Mouse (Mus musculus) limb, embryonic 12.5 days (tissue): ENCODE results near the gene Slc12a8. TPM values are rescaled to one million over a fixed set of nuclear protein-coding genes. Genes with fewer than 3 reads are reported as not detected.
A peak's percentile ranks its signal among the peaks of the same experiment; 100 is the strongest.

Experiments
- ATAC-seq: fragments of 200-750 bp; cut with Nextera tagmentation; 2 replicates; pipeline ENCODE4 v1.8.0; 2017; ENCODE audit warnings: low read depth, moderate TSS enrichment; ENCODE audit not compliant: insufficient number of reproducible peaks, insufficient read depth, low FRiP score, low TSS enrichment
- H3K27ac ChIP-seq: fragments of 300-500 bp; sonication (generic); 2 replicates; pipeline ENCODE4 v1.5.1; 2016; ENCODE audit warnings: mild to moderate bottlenecking, moderate library complexity
- H3K27me3 ChIP-seq: fragments of 300-500 bp; sonication (generic); 2 replicates; pipeline ENCODE4 v1.6.1; 2016; ENCODE audit warnings: mild to moderate bottlenecking, moderate library complexity
- H3K36me3 ChIP-seq: fragments of 300-500 bp; sonication (generic); 2 replicates; pipeline ENCODE4 v1.6.1; 2016; ENCODE audit warnings: mild to moderate bottlenecking, moderate library complexity
- H3K4me1 ChIP-seq: fragments of 300-500 bp; sonication (generic); replicated peaks from 2 replicates; pipeline ENCODE4 v1.6.1; 2016
- H3K4me2 ChIP-seq: fragments of 300-500 bp; sonication (generic); 2 replicates; pipeline ENCODE4 v1.6.1; 2016; ENCODE audit warnings: mild to moderate bottlenecking, moderate library complexity
- H3K4me3 ChIP-seq: fragments of 300-500 bp; sonication (generic); replicated peaks from 2 replicates; pipeline ENCODE4 v1.5.1; 2016; ENCODE audit warnings: mild to moderate bottlenecking
- H3K9ac ChIP-seq: fragments of 300-500 bp; sonication (generic); replicated peaks from 2 replicates; pipeline ENCODE4 v1.6.1; 2016; ENCODE audit warnings: mild to moderate bottlenecking, moderate library complexity
- H3K9me3 ChIP-seq: fragments of 300-500 bp; sonication (generic); 2 replicates; pipeline ENCODE4 v1.6.1; 2016; ENCODE audit warnings: mild to moderate bottlenecking, moderate library complexity
- WGBS: fragments of 180-500 bp; shearing (Covaris S2); methylation state at CpG from one replicate; pipeline ENCODE4 v1.1.7; 2016; 5-methylcytosine and 5-hydroxymethylcytosine counted together
- polyA plus RNA-seq: library from polyadenylated mRNA; unstranded; fragments of >200 nt; fragmentation: Nextera tagmentation; extraction: Ambion mirVana; gene quantifications from 2 replicates; pipeline ENCODE4 v1.2.1, GENCODE M21; 2016

Slc12a8 gene
- polyA plus RNA-seq, 1 experiment from 2014 or later, result 0.45 TPM

DNA sequence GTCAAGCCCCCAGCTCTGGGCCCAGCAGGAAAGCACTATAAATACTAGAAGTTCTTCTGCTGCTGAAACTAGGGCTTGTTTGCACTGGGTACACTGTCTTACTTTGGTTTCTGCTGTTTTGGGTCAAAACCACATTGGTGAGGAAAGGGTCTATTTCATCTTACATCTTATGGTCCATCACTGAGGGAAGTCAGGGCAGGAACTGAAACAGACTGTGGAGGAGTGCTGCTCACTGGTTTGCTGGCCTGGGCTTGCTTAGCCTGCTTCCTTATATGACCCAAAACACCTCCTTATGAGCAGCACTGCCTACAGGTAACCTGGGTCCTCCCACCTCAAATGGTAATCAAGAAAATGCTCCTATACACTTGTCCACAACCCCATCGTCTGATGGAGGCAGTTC, 176.4 kb downstream of the Slc12a8 start:
- ATAC-seq, result no peak
- no peak overlapping the region for H3K27ac ChIP-seq
- no peaks in the 10 kb centered on the region for H3K9me3 ChIP-seq
- H3K4me1 ChIP-seq, result peaks cover 29% of the 10 kb centered on the region
- no peak overlapping the region for H3K4me2 ChIP-seq
- no peaks in the 10 kb centered on the region for H3K27me3 ChIP-seq
- WGBS, result 78% methylated on average over 1 of the region's 1 CpGs
- H3K9ac ChIP-seq, result no peak overlapping the region
- no peaks in the 10 kb centered on the region for H3K36me3 ChIP-seq
- no peak overlapping the region for H3K4me3 ChIP-seq

DNA sequence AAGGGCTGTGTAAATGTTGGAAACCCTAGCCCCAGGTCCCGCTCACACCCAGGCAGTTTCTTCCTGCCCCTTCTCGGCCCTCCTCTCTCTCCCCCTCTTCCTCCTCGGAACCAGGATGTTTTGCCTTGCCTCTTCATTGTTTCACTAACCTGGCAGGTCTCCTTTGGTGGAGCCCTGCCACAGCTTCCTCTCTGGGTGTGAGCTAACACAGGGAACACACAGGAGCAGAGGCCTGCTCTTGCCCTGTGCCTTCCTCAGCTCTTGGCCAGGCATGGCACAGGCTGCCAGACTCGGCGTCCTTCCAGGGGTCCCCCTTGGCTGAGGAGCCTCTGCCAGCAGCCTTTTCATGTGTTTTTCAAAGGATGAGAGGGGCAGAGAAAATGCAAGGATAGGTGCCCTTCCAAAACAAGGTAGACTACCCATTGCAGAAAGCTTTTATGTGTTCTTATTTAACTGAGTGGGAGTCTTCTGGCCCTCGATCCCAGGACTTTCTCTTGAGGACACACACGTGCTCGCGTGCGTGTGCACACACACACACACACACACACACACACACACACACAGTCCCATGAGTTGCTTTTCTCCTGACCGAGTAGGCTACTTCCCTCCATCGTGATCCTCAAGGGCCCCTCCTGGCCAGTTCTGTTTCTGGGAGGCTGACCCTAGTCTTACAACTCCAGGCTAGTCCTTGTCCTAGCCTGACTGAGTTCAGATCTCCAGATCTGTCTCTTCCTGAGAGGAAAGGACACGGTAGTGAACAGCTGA, 179.9 kb downstream of the Slc12a8 start:
- WGBS, result 78% methylated on average over 13 of the region's 13 CpGs
- Histone ChIP-seq H3K27ac (no peak overlapping the region), H3K9ac (no peak overlapping the region), H3K4me1 (peaks cover 41% of the 10 kb centered on the region), H3K36me3 (no peaks in the 10 kb centered on the region), H3K9me3 (no peaks in the 10 kb centered on the region), H3K4me2 (no peak overlapping the region), H3K4me3 (no peak overlapping the region), H3K27me3 (no peaks in the 10 kb centered on the region)
- ATAC-seq, result no peak

GRCm38 (mm10) chr16:33697576-33698276, 180.6 kb downstream of the Slc12a8 start:
- H3K27ac ChIP-seq, result no peak overlapping the region
- 65% methylated on average over 9 of the region's 9 CpGs for WGBS
- no peak overlapping the region for H3K4me3 ChIP-seq
- no peak overlapping the region for H3K9ac ChIP-seq
- H3K4me1 ChIP-seq, result peaks cover 36% of the 10 kb centered on the region
- H3K27me3 ChIP-seq, result no peaks in the 10 kb centered on the region
- no peaks in the 10 kb centered on the region for H3K36me3 ChIP-seq
- ATAC-seq, result no peak
- H3K4me2 ChIP-seq, result no peak overlapping the region
- H3K9me3 ChIP-seq, result no peaks in the 10 kb centered on the region

GRCm38 (mm10) chr16:33698277-33698790, 181.2 kb downstream of the Slc12a8 start:
- WGBS, result 79% methylated on average over 12 of the region's 12 CpGs
- Histone ChIP-seq H3K4me1 (peaks cover 36% of the 10 kb centered on the region), H3K27ac (no peak overlapping the region)

GRCm38 (mm10) chr16:33700584-33700983, 183.5 kb downstream of the Slc12a8 start:
- Histone ChIP-seq H3K9me3 (no peaks in the 10 kb centered on the region), H3K27me3 (no peaks in the 10 kb centered on the region), H3K36me3 (no peaks in the 10 kb centered on the region), H3K4me2 (no peak overlapping the region), H3K4me3 (no peak overlapping the region), H3K27ac (no peak overlapping the region), H3K4me1 (peaks cover 48% of the 10 kb centered on the region), H3K9ac (no peak overlapping the region)
- WGBS, result 52% methylated on average over 5 of the region's 5 CpGs
- ATAC-seq, result no peak

More at GRCm38 (mm10) chr16:33698277-33698790, 181.2 kb downstream of the Slc12a8 start:
- no peak overlapping the region for H3K4me2 ChIP-seq
- H3K4me3 ChIP-seq, result no peak overlapping the region
- no peak for ATAC-seq
- H3K27me3 ChIP-seq, result no peaks in the 10 kb centered on the region
- no peaks in the 10 kb centered on the region for H3K36me3 ChIP-seq
- H3K9ac ChIP-seq, result no peak overlapping the region
- H3K9me3 ChIP-seq, result no peaks in the 10 kb centered on the region

DNA sequence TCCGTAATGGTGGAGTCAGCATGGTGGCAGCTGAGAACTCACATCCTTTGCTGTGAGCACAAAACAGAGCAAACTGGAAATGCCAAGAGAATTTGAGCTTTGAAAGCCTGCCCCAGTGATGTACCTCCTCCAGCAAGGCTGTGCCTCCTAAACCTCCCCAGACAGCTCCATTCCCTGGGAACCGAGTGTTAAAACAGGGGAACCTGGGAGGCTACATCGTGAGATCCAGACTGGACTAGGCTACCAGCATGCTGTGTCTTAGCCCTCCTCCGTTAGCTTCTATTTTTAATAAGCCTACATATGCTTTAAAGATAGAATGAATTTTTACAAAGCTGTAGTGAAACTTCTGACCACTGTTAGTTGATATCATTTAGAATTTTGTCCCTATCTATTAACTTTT, 184.7 kb downstream of the Slc12a8 start:
- Histone ChIP-seq H3K4me2 (no peak overlapping the region), H3K4me3 (no peak overlapping the region), H3K36me3 (no peaks in the 10 kb centered on the region), H3K27ac (peak overlapping the region; percentile 31; the same call in 1 of the 2 replicates), H3K27me3 (no peaks in the 10 kb centered on the region), H3K9ac (no peak overlapping the region), H3K4me1 (peaks cover 47% of the 10 kb centered on the region), H3K9me3 (no peaks in the 10 kb centered on the region)
- no peak for ATAC-seq
- 77% methylated on average over 4 of the region's 4 CpGs for WGBS

- H3K4me3 ChIP-seq, result no peak overlapping the region
- H3K4me1 ChIP-seq, result peaks cover 32% of the 10 kb centered on the region
- H3K9ac ChIP-seq, result no peak overlapping the region
- no peaks in the 10 kb centered on the region for H3K27me3 ChIP-seq
- no peaks in the 10 kb centered on the region for H3K36me3 ChIP-seq
- WGBS, result 91% methylated on average over 9 of the region's 9 CpGs
- ATAC-seq, result no peak
- no peaks in the 10 kb centered on the region for H3K9me3 ChIP-seq
- H3K27ac ChIP-seq, result no peak overlapping the region
- H3K4me2 ChIP-seq, result no peak overlapping the region
Measured at GRCm38 (mm10) chr16:33704289-33704688, 187.2 kb downstream of the Slc12a8 start.

- Histone ChIP-seq H3K9ac (no peak overlapping the region), H3K9me3 (no peaks in the 10 kb centered on the region), H3K36me3 (peaks cover 1% of the 10 kb centered on the region; the same call in 1 of the 2 replicates), H3K4me3 (no peak overlapping the region), H3K4me1 (peaks cover 30% of the 10 kb centered on the region), H3K27me3 (no peaks in the 10 kb centered on the region), H3K4me2 (0 out of 2 replicates have a peak overlapping the region, but pooled peaks have one; percentile 4), H3K27ac (no peak overlapping the region)
- no peak for ATAC-seq
- 9% methylated on average over 6 of the region's 6 CpGs for WGBS
Measured at GRCm38 (mm10) chr16:33705258-33705657, 188.1 kb downstream of the Slc12a8 start.

- no peaks in the 10 kb centered on the region for H3K9me3 ChIP-seq
- peaks cover 27% of the 10 kb centered on the region for H3K4me1 ChIP-seq
- WGBS, result 93% methylated on average over 14 of the region's 14 CpGs
- ATAC-seq, result no peak
- no peak overlapping the region for H3K4me2 ChIP-seq
- H3K36me3 ChIP-seq, result peaks cover 12% of the 10 kb centered on the region
- H3K9ac ChIP-seq, result no peak overlapping the region
- H3K4me3 ChIP-seq, result no peak overlapping the region
- H3K27me3 ChIP-seq, result no peaks in the 10 kb centered on the region
- no peak overlapping the region for H3K27ac ChIP-seq
Measured at GRCm38 (mm10) chr16:33706111-33706890, 189.2 kb downstream of the Slc12a8 start.

DNA sequence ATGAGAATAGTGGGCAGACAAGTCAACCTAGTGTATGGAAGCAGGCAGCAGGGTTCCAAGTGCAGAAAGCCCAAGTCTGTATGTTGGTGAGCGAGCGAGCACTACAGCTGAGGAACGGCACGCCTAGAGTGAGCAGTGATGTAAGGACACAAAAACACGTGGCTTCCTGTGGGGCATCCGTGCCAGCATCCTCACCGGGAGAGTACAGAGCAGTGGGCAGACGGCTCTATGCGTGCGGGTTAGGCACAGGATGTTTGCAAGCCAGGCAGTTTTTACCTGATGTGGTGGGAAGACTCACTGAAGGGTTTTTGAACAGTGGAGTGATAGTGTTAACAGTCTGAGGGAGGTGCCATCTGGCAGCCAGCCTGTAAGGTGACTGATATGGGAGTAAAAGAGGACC, 190.9 kb downstream of the Slc12a8 start:
- Histone ChIP-seq H3K9me3 (no peaks in the 10 kb centered on the region), H3K27me3 (no peaks in the 10 kb centered on the region), H3K4me2 (no peak overlapping the region), H3K27ac (no peak overlapping the region), H3K9ac (no peak overlapping the region), H3K4me1 (peaks cover 20% of the 10 kb centered on the region), H3K36me3 (peaks cover 24% of the 10 kb centered on the region), H3K4me3 (no peak overlapping the region)
- WGBS, result 95% methylated on average over 10 of the region's 10 CpGs
- no peak for ATAC-seq
